Mouse (Mus musculus) kidney, embryonic 16.5 days (tissue): ENCODE results near the gene Sar1b. TPM values are rescaled to one million over a fixed set of nuclear protein-coding genes. Genes with fewer than 3 reads are reported as not detected.
"Not testable (repeated sequence)": the region's sequence is repeated elsewhere in the genome, so short reads cannot be mapped to it uniquely, and the experiment has no call there.

Experiments used
- ATAC-seq: fragments of 200-750 bp; cut with Nextera tagmentation; 2 replicates; pipeline ENCODE4 v1.8.0; 2017; ENCODE audit warnings: moderate TSS enrichment; ENCODE audit not compliant: low FRiP score, low TSS enrichment
- H3K27ac ChIP-seq: fragments of 300-500 bp; sonication (generic); 2 replicates; pipeline ENCODE4 v1.5.1; 2014; ENCODE audit warnings: low read length
- H3K27me3 ChIP-seq: fragments of 300-500 bp; sonication (generic); 2 replicates; pipeline ENCODE4 v1.6.1; 2014; ENCODE audit warnings: low read length, control low read depth, mixed read lengths; ENCODE audit not compliant: insufficient read depth
- H3K36me3 ChIP-seq: fragments of 300-500 bp; sonication (generic); 2 replicates; pipeline ENCODE4 v1.6.1; 2014; ENCODE audit warnings: low read length, control low read depth, mixed read lengths; ENCODE audit not compliant: insufficient read depth
- H3K4me1 ChIP-seq: fragments of 300-500 bp; sonication (generic); 2 replicates; pipeline ENCODE4 v1.6.1; 2014; ENCODE audit warnings: low read length, control low read depth, mixed read lengths; ENCODE audit not compliant: insufficient read depth
- H3K4me2 ChIP-seq: fragments of 300-500 bp; sonication (generic); replicated peaks from 2 replicates; pipeline ENCODE4 v1.6.1; 2014; ENCODE audit warnings: low read depth, low read length
- H3K4me3 ChIP-seq: fragments of 300-500 bp; sonication (generic); 2 replicates; pipeline ENCODE4 v1.5.1; 2014; ENCODE audit warnings: mild to moderate bottlenecking, low read length
- H3K9ac ChIP-seq: fragments of 300-500 bp; sonication (generic); replicated peaks from 2 replicates; pipeline ENCODE4 v1.6.1; 2014; ENCODE audit warnings: low read length
- H3K9me3 ChIP-seq: fragments of 300-500 bp; sonication (generic); 2 replicates; pipeline ENCODE4 v1.6.1; 2016; ENCODE audit warnings: low read length, control low read depth
- WGBS: fragments of 180-500 bp; shearing (Covaris S2); extraction: QIAGEN DNeasy Blood & Tissue Kit; methylation state at CpG from one replicate; pipeline ENCODE4 v1.1.7; 2014; 5-methylcytosine and 5-hydroxymethylcytosine counted together
- polyA plus RNA-seq: library from polyadenylated mRNA; unstranded; fragments of >200 nt; fragmentation: Nextera tagmentation; extraction: Ambion mirVana; gene quantifications from 2 replicates; pipeline ENCODE4 v1.2.1, GENCODE M21; 2015

Gene Sar1b
- polyA plus RNA-seq, 1 experiment from 2014 or later, result 113 TPM

- peaks cover 12% of the 10 kb centered on the region for H3K4me1 ChIP-seq
- ATAC-seq, result no peak
- no peaks in the 10 kb centered on the region; the same call in 1 of the 2 replicates for H3K36me3 ChIP-seq
- no peaks in the 10 kb centered on the region for H3K27me3 ChIP-seq
- H3K27ac ChIP-seq, result no peak overlapping the region
- no peak overlapping the region for H3K9ac ChIP-seq
- H3K4me3 ChIP-seq, result no peak overlapping the region
- H3K4me2 ChIP-seq, result no peak overlapping the region
- 55% methylated on average over 5 of the region's 5 CpGs for WGBS
- H3K9me3 ChIP-seq, result no peaks in the 10 kb centered on the region
These were observed 4.8 kb downstream of the Sar1b start for GRCm38 (mm10) chr11:51768296-51768695.

- Histone ChIP-seq H3K27ac (no peak overlapping the region), H3K9ac (no peak overlapping the region), H3K4me2 (no peak overlapping the region), H3K27me3 (no peaks in the 10 kb centered on the region), H3K36me3 (peaks cover 9% of the 10 kb centered on the region), H3K9me3 (no peaks in the 10 kb centered on the region), H3K4me1 (no peaks in the 10 kb centered on the region), H3K4me3 (no peak overlapping the region)
- WGBS, result 89% methylated on average over 3 of the region's 3 CpGs
- no peak for ATAC-seq
These were observed 12.0 kb downstream of the Sar1b start for GRCm38 (mm10) chr11:51775507-51775906.

GRCm38 (mm10) chr11:51777478-51777877 lies 14.0 kb downstream of the Sar1b start:
- Histone ChIP-seq H3K36me3 (peaks cover 21% of the 10 kb centered on the region), H3K9ac (no peak overlapping the region), H3K27me3 (no peaks in the 10 kb centered on the region), H3K4me2 (no peak overlapping the region), H3K4me1 (no peaks in the 10 kb centered on the region), H3K4me3 (no peak overlapping the region), H3K27ac (no peak overlapping the region), H3K9me3 (no peaks in the 10 kb centered on the region)
- no peak for ATAC-seq
- 90% methylated on average over 5 of the region's 5 CpGs for WGBS

GRCm38 (mm10) chr11:51780773-51781267 lies 17.3 kb downstream of the Sar1b start:
- Histone ChIP-seq H3K36me3 (peaks cover 36% of the 10 kb centered on the region), H3K4me3 (no peak overlapping the region)
- WGBS, result 87% methylated on average over 9 of the region's 9 CpGs

GRCm38 (mm10) chr11:51782721-51783120 lies 19.2 kb downstream of the Sar1b start:
- ATAC-seq, result no peak
- WGBS, result 88% methylated on average over 6 of the region's 6 CpGs
- no peaks in the 10 kb centered on the region for H3K27me3 ChIP-seq
- peaks cover 48% of the 10 kb centered on the region for H3K36me3 ChIP-seq
- H3K9me3 ChIP-seq, result no peaks in the 10 kb centered on the region
- H3K4me2 ChIP-seq, result no peak overlapping the region
- H3K9ac ChIP-seq, result no peak overlapping the region
- H3K4me1 ChIP-seq, result no peaks in the 10 kb centered on the region
- H3K27ac ChIP-seq, result no peak overlapping the region
- no peak overlapping the region for H3K4me3 ChIP-seq

More at GRCm38 (mm10) chr11:51780773-51781267, 17.3 kb downstream of the Sar1b start:
- Histone ChIP-seq H3K4me2 (no peak overlapping the region), H3K9me3 (no peaks in the 10 kb centered on the region), H3K9ac (no peak overlapping the region), H3K27ac (no peak overlapping the region), H3K27me3 (no peaks in the 10 kb centered on the region), H3K4me1 (no peaks in the 10 kb centered on the region)
- ATAC-seq, result no peak

GRCm38 (mm10) chr11:51785926-51786325 lies 22.4 kb downstream of the Sar1b start:
- no peak overlapping the region for H3K4me3 ChIP-seq
- H3K27ac ChIP-seq, result no peak overlapping the region
- WGBS, result 92% methylated on average over 6 of the region's 6 CpGs
- H3K9ac ChIP-seq, result no peak overlapping the region
- H3K4me1 ChIP-seq, result no peaks in the 10 kb centered on the region
- no peak overlapping the region for H3K4me2 ChIP-seq
- H3K27me3 ChIP-seq, result no peaks in the 10 kb centered on the region
- peaks cover 43% of the 10 kb centered on the region for H3K36me3 ChIP-seq
- ATAC-seq, result no peak
- H3K9me3 ChIP-seq, result no peaks in the 10 kb centered on the region

- not testable (repeated sequence) for H3K27ac ChIP-seq, H3K4me1 ChIP-seq, H3K27me3 ChIP-seq, ATAC-seq, H3K9ac ChIP-seq, H3K4me3 ChIP-seq, H3K9me3 ChIP-seq, H3K4me2 ChIP-seq
- WGBS, result 87% methylated on average over 4 of the region's 4 CpGs
- H3K36me3 ChIP-seq, result peaks cover 34% of the 10 kb centered on the region
These were observed 26.2 kb downstream of the Sar1b start for GRCm38 (mm10) chr11:51789735-51790134.

- no peaks in the 10 kb centered on the region for H3K9me3 ChIP-seq
- H3K4me2 ChIP-seq, result no peak overlapping the region
- H3K4me3 ChIP-seq, result no peak overlapping the region
- H3K27ac ChIP-seq, result no peak overlapping the region
- no peak for ATAC-seq
- no peaks in the 10 kb centered on the region for H3K27me3 ChIP-seq
- peaks cover 32% of the 10 kb centered on the region for H3K36me3 ChIP-seq
- no peaks in the 10 kb centered on the region for H3K4me1 ChIP-seq
- no peak overlapping the region for H3K9ac ChIP-seq
- WGBS, result 90% methylated on average over 7 of the region's 7 CpGs
These were observed 27.2 kb downstream of the Sar1b start for GRCm38 (mm10) chr11:51790662-51791061.

- Histone ChIP-seq H3K4me1 (no peaks in the 10 kb centered on the region), H3K27me3 (no peaks in the 10 kb centered on the region), H3K36me3 (peaks cover 8% of the 10 kb centered on the region; the same call in 1 of the 2 replicates), H3K4me2 (no peak overlapping the region), H3K27ac (no peak overlapping the region), H3K4me3 (no peak overlapping the region), H3K9ac (no peak overlapping the region), H3K9me3 (no peaks in the 10 kb centered on the region)
- 70% methylated on average over 4 of the region's 4 CpGs for WGBS
- no peak for ATAC-seq
These were observed 32.8 kb downstream of the Sar1b start for GRCm38 (mm10) chr11:51796272-51796671.

GRCm38 (mm10) chr11:51800634-51801325 lies 37.3 kb downstream of the Sar1b start:
- no peaks in the 10 kb centered on the region for H3K27me3 ChIP-seq
- no peak for ATAC-seq
- no peak overlapping the region for H3K4me3 ChIP-seq
- H3K27ac ChIP-seq, result no peak overlapping the region
- no peak overlapping the region for H3K9ac ChIP-seq
- H3K9me3 ChIP-seq, result no peaks in the 10 kb centered on the region
- no peak overlapping the region for H3K4me2 ChIP-seq
- no peaks in the 10 kb centered on the region for H3K36me3 ChIP-seq
- 28% methylated on average over 7 of the region's 8 CpGs for WGBS
- peaks cover 4% of the 10 kb centered on the region for H3K4me1 ChIP-seq
